Mouse (Mus musculus): Measurements from ENCODE around the gene Lrrc66.

The Lrrc66 gene

DNA sequence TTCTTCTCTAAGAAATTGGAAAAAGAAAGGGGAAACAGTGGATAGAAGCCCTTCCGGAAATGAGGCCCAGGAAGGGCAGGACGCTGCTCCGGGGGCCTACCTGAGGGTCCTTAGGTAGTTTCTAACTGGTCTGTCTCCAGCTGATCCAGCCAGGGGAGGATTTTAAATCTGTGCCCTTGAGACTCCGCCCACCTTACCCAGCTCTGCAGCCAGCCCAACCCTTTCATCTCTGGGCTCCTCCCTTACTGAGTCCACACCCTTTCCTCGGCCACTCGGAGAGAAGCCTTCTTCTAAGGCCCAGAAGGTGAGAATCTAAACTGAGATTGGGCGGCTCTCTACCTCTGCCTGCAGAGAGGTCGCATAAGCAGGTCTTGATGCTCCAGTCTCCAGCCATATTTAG is at the start of gene Lrrc66:
TSS of gene Lrrc66 (minus strand) at position 236 of the 400 bp plus-strand sequence.
- DNase-seq (ENCODE audit: extremely low read depth, low read depth, low spot score) = no peak

GRCm38 (mm10) chr5:73676626-73677025 is 44.3 kb upstream of the Lrrc66 start:
- no peak for DNase-seq (ENCODE audit: extremely low read depth, low read depth, low spot score)

DNA sequence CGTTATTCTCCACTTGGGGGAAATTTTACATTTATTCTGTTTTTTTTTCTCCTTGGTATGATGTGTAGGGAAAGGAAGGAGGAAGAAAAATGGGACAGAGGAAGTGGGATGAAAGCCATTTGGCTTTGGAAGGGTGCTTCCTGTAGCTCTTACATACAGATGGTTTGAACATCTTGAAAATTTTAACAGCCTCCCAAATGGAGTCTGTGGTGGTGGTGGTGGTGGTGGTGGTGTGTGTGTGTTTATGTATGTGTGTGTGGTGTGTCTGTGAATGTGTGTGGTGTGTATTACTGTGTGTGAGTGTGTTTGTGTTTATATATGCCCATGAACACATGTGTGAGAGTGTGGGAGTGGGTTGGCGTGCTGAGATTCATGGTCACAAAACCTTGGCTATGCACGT is 43.3 kb upstream of the Lrrc66 start:
- no peak for DNase-seq (ENCODE audit: extremely low read depth, low read depth, low spot score)

DNA sequence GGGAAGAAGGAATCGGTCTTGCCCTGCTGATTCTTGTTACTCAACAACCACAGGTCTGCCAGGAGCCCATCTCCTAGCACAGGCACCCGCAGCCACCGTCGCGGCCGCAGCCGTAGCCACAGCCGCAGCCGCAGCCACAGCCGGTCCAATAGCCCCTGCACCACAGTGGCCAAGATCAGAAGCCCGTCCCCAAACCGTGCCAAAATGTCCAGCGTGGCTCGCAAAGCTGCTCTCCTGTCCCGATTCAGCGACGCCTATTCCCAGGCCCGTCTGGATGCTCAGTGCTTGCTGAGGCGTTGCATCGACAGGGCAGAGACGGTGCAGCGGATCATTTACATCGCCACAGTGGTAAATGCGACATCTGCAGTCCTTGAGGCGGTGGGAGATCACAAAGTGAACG is 37.1 kb upstream of the Lrrc66 start:
- no peak for DNase-seq (ENCODE audit: extremely low read depth, low read depth, low spot score)

- no peak for DNase-seq (ENCODE audit: extremely low read depth, low read depth, low spot score)
Observed at GRCm38 (mm10) chr5:73667877-73668276, 35.6 kb upstream of the Lrrc66 start.

DNA sequence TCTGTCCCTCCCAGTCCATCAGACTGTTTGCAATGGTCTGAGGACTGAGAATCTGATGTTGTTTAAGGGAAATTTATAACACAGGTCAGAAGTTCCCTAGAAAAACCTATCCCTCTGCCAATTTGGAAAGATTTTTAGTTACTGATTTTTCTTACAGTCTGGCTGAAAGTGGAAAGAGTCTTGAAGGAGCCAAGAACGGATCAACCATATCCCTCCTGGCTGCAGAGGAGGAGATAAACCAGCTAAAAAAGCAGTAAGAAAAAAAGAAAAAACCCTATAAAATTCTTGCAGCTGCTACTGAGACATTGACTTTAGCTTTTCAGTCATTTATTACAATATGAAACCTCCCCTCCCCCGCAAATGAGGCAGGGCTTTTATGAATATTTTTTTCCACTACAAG is 34.4 kb upstream of the Lrrc66 start:
- DNase-seq (ENCODE audit: extremely low read depth, low read depth, low spot score) = no peak

DNA sequence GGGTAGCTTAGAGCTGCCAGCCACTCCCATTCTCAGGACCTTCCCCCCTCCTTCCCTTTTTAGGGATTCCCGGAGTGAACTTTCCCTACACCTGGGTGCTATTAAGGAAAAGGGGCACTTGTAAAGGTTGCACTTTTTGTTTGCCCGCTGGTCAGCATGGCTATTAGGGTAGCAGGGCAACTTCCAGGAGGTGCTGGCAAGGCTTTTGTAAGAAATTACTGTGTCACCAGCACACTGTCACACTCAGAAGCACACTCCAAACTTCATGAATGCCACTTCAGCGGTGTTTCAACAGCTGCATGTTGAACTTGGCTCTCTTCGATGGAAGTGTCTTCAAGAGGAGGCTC is 19.5 kb upstream of the Lrrc66 start:
- DNase-seq (ENCODE audit: extremely low read depth, low read depth, low spot score) = no peak

GRCm38 (mm10) chr5:73651061-73651854 is 18.9 kb upstream of the Lrrc66 start, which contains the start of gene Spata18:
Gene Spata18 (plus strand): TSS chr5:73651379.
- DNase-seq (ENCODE audit: extremely low read depth, low read depth, low spot score) = no peak

DNA sequence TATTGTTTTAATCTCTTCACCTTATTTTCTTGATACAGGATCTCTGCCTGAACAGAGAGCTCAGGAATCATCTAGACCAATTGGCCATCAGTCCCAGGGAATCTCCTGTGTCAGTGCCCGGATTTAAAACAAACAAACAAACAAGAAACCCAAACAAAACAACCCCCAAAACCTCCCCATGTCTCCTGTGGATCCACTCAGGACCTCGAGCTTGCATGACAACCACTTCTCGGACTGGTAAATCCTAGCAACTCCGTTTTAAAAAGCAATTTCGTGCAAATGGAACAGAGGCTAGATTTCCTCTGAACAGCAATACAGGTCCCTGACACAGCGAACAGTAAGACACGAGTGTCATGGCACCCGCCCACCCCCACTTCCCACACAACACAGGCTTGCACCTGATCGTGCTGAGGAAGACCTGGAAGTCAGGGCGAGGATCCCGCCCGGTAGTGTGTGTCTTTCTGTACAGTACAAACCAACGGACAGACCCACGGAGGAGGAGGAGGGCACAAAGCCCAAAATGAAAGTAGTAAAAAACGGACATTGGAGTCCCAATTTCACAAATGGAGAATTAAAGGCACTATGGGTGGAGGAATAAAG is 18.1 kb upstream of the Lrrc66 start:
- no peak for DNase-seq (ENCODE audit: extremely low read depth, low read depth, low spot score)

- DNase-seq (ENCODE audit: extremely low read depth, low read depth, low spot score) = no peak
Observed at GRCm38 (mm10) chr5:73647261-73647900, 15.1 kb upstream of the Lrrc66 start, which contains the start of gene Sgcb. Gene Sgcb (minus strand): TSS chr5:73647790.

DNA sequence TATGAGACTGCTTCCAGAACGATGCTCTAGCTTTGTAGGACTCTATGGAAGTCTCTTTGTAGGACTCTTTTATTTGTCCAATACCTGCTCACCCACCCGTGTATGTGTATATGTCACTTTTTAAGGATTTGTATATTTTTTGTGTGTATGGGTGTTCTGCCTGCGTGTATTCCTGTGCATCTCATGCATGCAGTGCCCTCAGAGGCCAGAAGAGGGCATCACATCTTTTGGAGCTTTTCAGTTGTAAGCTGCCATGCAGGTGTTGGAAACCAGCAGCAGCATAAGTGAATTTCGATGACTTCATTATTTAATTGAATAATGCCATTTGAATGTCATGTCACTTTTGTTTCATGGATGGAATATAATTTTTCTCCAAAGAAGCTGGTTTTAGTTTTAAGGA is 9.8 kb upstream of the Lrrc66 start:
- DNase-seq (ENCODE audit: extremely low read depth, low read depth, low spot score) = no peak

DNA sequence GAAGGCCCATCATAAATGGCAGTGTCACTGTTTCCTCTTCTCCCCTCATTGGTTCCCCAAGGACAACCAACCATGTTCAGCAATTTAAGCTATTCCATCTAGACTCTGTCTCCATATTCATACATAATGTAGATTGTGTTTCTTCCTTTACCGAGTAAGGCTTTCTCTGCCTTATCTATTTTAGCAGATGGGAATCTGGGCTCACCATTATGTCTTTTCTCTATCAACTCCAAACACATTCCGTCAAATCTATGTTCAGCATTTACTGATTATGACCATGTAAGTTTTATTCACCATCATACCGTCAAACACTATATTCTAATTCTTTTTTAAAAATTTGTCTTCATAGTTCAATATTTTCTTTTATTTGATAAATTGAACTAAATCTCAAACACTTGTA is 8.7 kb upstream of the Lrrc66 start:
- DNase-seq (ENCODE audit: extremely low read depth, low read depth, low spot score) = no peak

DNA sequence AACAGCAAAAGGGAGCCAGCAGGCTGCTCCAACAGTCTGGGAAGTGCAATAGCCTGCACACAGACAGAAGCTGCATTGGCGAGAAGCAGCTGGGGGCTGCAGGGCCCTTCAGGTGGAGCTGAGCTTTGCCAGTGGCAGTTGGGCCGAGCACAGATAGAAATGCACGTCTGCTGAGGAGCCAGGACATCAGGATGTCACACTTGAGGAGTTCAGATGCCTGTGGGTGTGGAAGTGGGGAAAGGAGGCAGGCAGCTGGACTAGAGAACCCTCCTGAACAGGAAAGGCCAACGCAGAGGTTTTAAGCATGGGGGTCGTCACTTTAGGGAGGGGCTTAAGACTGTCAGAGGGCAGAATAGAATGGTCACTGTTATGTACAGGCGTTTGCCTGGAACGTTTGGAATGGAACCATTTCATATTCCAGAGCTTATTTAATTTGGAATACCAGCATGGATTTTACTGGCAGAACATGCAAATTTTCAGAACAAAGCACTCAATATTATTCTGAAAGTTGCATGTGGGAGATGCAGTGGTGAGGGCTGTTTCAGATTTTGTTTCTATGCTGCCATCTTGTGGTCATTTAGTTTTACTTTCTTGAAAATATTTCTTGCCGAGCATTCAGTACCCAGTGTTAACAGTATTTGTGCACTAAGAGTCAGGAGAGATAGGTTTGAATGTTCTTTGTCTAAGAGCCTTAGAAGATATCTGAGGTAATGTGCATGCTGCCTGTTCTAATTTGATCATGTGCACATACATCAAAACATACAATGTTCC is 5.2 kb upstream of the Lrrc66 start:
- no peak for DNase-seq (ENCODE audit: extremely low read depth, low read depth, low spot score)

GRCm38 (mm10) chr5:73633141-73633540 is 815 bp upstream of the Lrrc66 start:
- DNase-seq (ENCODE audit: extremely low read depth, low read depth, low spot score) = no peak

DNA sequence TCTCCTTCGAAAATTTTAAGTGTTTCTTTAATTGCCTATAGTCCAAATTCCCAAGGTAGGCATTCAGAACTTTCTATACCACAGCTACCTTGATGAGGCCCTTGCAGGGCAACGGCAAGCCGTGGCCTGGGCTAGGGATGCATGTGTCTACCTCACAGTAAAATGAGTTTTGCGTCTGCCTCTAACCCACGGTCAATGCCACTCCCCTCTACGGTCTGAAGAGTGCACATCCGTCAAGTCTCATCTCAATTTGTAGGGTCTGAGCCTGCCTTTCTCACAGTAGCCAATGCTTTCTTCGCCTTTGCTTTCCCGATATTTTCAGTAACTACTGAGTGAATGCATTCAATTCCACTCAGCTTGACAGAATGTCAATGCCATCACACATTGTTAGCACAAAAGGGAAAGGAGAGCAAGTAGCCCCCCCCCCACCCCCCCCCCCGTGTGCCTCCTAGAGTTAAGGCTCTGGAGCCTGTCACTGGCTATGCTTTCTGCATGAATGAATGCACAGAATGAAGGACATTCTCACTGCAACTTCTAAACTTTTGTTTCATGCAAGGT is 1.2 kb downstream of the Lrrc66 start:
- no peak for DNase-seq (ENCODE audit: extremely low read depth, low read depth, low spot score)

DNA sequence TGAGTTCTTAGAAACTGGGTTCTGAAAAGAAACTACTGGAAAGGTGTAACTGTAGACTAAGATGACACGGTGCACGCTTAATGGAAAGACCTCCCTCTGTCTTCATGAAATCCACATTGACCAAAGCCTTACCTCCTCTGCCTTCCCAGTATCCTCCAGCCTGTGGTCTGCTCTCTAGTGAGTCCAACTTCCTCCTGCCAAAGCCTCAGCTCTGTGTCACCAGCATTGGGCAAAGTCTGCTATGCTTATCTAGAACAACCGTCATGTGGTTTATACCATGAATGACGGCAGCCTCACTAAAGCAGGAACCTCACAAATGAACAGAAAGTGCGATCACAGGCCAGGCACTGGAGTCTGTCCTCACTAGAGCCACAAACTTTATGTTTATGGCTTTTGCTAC is 2.2 kb downstream of the Lrrc66 start:
- DNase-seq (ENCODE audit: extremely low read depth, low read depth, low spot score) = no peak

GRCm38 (mm10) chr5:73627991-73628390 is 4.3 kb downstream of the Lrrc66 start:
- no peak for DNase-seq (ENCODE audit: extremely low read depth, low read depth, low spot score)

DNA sequence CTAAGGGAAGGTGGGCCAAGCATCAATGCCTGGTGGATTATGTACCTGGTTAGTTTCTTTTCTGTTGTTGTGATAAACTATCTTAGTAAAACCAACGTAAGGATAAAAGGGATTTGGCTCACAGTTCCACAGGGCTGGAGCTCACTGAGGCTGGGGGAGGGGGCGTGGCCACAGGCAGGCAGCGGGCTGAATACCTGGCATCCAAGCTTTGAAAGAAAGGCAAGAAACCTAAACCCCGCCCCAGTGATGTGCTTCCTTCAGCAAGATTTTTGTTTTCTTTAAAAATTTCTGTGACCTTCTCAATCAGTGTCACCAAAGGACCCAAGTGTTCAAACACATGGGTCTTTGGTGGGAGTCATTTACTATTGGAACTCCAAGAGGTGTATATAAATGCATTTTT is 4.8 kb downstream of the Lrrc66 start:
- DNase-seq (ENCODE audit: extremely low read depth, low read depth, low spot score) = no peak

DNA sequence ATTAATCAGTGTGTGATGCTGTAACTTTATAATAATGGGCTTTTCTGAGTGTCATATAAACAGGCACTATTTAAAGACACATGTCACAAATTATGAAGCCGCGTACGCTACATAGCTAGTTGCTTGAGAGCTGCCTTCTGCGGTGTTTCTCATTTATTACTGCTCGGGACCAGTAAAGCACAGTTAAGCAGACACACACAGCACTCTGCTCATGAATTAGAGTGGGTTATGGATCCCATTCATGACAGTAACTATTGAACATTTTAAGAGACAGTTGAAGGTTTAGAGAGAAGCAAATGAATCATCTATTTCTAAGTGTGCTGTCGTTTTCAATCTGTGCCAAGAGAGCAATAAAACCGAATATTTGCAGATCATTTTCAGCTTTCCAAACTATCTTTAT is 5.5 kb downstream of the Lrrc66 start:
- DNase-seq (ENCODE audit: extremely low read depth, low read depth, low spot score) = no peak

- DNase-seq (ENCODE audit: extremely low read depth, low read depth, low spot score) = no peak
Observed at GRCm38 (mm10) chr5:73625505-73625904, 6.8 kb downstream of the Lrrc66 start.

DNA sequence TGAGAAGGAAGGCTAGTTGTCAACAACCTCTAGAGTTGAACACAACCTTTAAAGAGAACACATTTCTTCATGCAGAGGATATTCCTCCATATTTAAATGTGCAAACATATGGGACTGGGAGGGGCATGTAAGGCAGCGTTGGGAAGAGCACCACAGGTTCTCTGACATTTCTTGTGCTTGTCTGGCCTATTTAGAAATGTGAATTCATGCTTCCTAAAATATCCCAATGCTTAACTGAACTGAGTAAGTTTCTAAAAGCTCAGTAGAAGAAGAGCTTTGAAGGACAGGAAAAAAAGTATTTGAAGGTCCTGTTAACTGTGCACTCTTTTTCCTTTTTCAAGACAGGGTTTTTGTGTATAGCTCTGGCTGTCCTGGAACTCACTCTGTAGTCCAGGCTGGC is 13.4 kb downstream of the Lrrc66 start:
- DNase-seq (ENCODE audit: extremely low read depth, low read depth, low spot score) = no peak

Data from fat pad, adult 2 months (tissue).